15 mouse cellular contexts compared by ENCODE assay signal in the genomic region with DNA sequence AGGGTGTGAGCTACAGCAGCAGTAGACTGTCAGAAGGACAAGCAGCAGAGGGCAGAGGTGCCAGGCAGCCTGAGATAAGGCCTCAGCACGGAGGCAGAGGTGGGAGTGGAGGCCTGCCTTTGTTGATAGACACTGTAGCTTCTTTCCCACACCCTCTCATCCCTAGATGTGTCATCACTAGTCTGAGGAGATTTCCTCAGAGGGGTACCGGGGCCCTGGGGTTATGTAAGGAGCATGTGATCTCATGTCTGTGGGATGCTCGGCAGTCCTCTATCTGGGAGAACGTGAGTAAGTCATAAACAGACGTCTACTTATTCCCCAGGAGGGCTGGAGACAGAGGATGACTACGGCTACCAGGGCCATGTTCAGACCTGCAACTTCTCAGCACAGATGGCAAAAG. TPM values are rescaled to one million over a fixed set of nuclear protein-coding genes. Genes with fewer than 3 reads are reported as not detected.
A peak's percentile ranks its signal among the peaks of the same experiment; 100 is the strongest.
DNase-seq lines count a peak whose midpoint lies in the region; ATAC-seq and TF ChIP-seq lines count a peak whose summit lies in the region.
"Had no signal": no experiment of that assay in that cellular context is flagged by ENCODE, and none has a peak within 500 bp of the region (broad histone marks: within the 10 kb centered on the region; RNA-seq: fewer than 3 reads in every experiment).

No protein-coding gene starts in this region.

- no peaks in the 10 kb centered on the region for H3K36me3 ChIP-seq in stomach, embryonic 14.5 days (ENCODE audit: control insufficient read depth, insufficient read depth, low read length)
- no peaks in the 10 kb centered on the region for H3K36me3 ChIP-seq in stomach, postnatal 0 days (ENCODE audit: control insufficient read depth, insufficient read depth, low read length)
- no peaks in the 10 kb centered on the region for H3K36me3 ChIP-seq in liver, embryonic 14.5 days (replicated peaks; ENCODE audit: control insufficient read depth, insufficient read depth, low read depth)
- H3K36me3 ChIP-seq in stomach, embryonic 15.5 days = no peaks in the 10 kb centered on the region
- H3K36me3 ChIP-seq: G1E had no signal

- H3K4me2 ChIP-seq in stomach, embryonic 14.5 days (replicated peaks; ENCODE audit: low read depth, low read length) = no peak overlapping the region
- no peak overlapping the region for H3K4me2 ChIP-seq in stomach, postnatal 0 days (replicated peaks; ENCODE audit: low read depth)
- peak overlapping the region; percentile 69 for H3K4me2 ChIP-seq in liver, embryonic 14.5 days (ENCODE audit: low read depth)
- H3K4me2 ChIP-seq in stomach, embryonic 15.5 days = no peak overlapping the region
- H3K4me2 ChIP-seq: midbrain, embryonic 12.5 days; neural tube, embryonic 12.5 days had no signal

- TF ChIP-seq EP300 in stomach, postnatal 0 days (optimal IDR thresholded peaks at IDR 0.05) = no peak
- peak; percentile 93 for TF ChIP-seq EP300 in liver, embryonic 14.5 days (IDR thresholded peaks at IDR 0.05; ENCODE audit: low read depth)

- H3K27me3 ChIP-seq in stomach, embryonic 14.5 days (ENCODE audit: control insufficient read depth, insufficient read depth, low read length) = no peaks in the 10 kb centered on the region
- H3K27me3 ChIP-seq in stomach, postnatal 0 days (ENCODE audit: control insufficient read depth, insufficient read depth, low read length) = no peaks in the 10 kb centered on the region
- peaks cover 29% of the 10 kb centered on the region for H3K27me3 ChIP-seq in liver, embryonic 14.5 days (ENCODE audit: control insufficient read depth, insufficient read depth, low read length)
- no peaks in the 10 kb centered on the region for H3K27me3 ChIP-seq in stomach, embryonic 15.5 days (replicated peaks)

- intact Hi-C loops in gastrocnemius, adult 2 months (cut with DNase I) = loop anchor here (10.0 kb wide), 1 partner anchor 364 kb away; a partner anchor contains a TSS
- intact Hi-C loops in gastrocnemius, postnatal 14 days (cut with DNase I; ENCODE audit: low total_unique reads) = no loop called here

- H3K4me3 ChIP-seq in gastrocnemius, adult 2 months = no peak overlapping the region
- H3K4me3 ChIP-seq in stomach, embryonic 14.5 days (ENCODE audit: low read depth, low read length) = no peak overlapping the region
- no peak overlapping the region for H3K4me3 ChIP-seq in stomach, postnatal 0 days (ENCODE audit: low read depth, low read length)
- peak overlapping the region; percentile 51 to 53 for H3K4me3 ChIP-seq in liver, embryonic 14.5 days (ENCODE audit: insufficient read depth in 1 of 2, low read depth in 2 of 2, low read length in 2 of 2)
- H3K4me3 ChIP-seq in stomach, embryonic 15.5 days (replicated peaks) = no peak overlapping the region
- H3K4me3 ChIP-seq: midbrain, embryonic 12.5 days; neural tube, embryonic 12.5 days had no signal

- no peaks in the 10 kb centered on the region for H3K9me3 ChIP-seq in stomach, embryonic 14.5 days (ENCODE audit: control insufficient read depth, low read depth, low read length)
- no peaks in the 10 kb centered on the region for H3K9me3 ChIP-seq in stomach, postnatal 0 days (ENCODE audit: control insufficient read depth, low read length)
- H3K9me3 ChIP-seq in liver, embryonic 14.5 days (ENCODE audit: control insufficient read depth, low read length) = no peaks in the 10 kb centered on the region
- H3K9me3 ChIP-seq in stomach, embryonic 15.5 days = no peaks in the 10 kb centered on the region
- H3K9me3 ChIP-seq: G1E; midbrain, embryonic 12.5 days; neural tube, embryonic 12.5 days had no signal

- H3K9ac ChIP-seq in stomach, embryonic 14.5 days (replicated peaks; ENCODE audit: low read depth, low read length) = no peak overlapping the region
- H3K9ac ChIP-seq in stomach, postnatal 0 days (ENCODE audit: low read length) = no peak overlapping the region
- H3K9ac ChIP-seq in liver, embryonic 14.5 days (replicated peaks) = peak overlapping the region; percentile 69
- H3K9ac ChIP-seq in stomach, embryonic 15.5 days = no peak overlapping the region
- H3K9ac ChIP-seq: midbrain, embryonic 12.5 days; neural tube, embryonic 12.5 days had no signal

- peak; percentile 64; the same call in 1 of the 2 replicates for ATAC-seq in stomach, embryonic 14.5 days (ENCODE audit: insufficient number of reproducible peaks, insufficient read depth, low FRiP score, low read depth)
- ATAC-seq in stomach, postnatal 0 days (ENCODE audit: low FRiP score, low TSS enrichment) = no peak
- ATAC-seq in liver, embryonic 14.5 days (ENCODE audit: insufficient read depth) = peak; percentile 98
- ATAC-seq in stomach, embryonic 15.5 days (ENCODE audit: insufficient read depth, low FRiP score, low read depth) = peak; percentile 91

- peak; percentile 30 for DNase-seq in gastrocnemius, adult 2 months
- no peak for DNase-seq in gastrocnemius, postnatal 14 days
- no peak for DNase-seq in stomach, postnatal 0 days (ENCODE audit: low spot score)
- DNase-seq in liver, embryonic 14.5 days (ENCODE audit: low read depth in 3 of 3, low spot score in 3 of 3) = peak; percentile 82 to 86 (median 85)
- no peak for DNase-seq in cerebellum, adult 11 months
- no peak for DNase-seq in cerebellum, postnatal 4 days (ENCODE audit: low spot score in 2 of 2)
- DNase-seq: embryo, embryonic 11 days; gastrocnemius, postnatal 36 days; kidney, postnatal 4 days had no signal

- no peak overlapping the region for H3K27ac ChIP-seq in gastrocnemius, adult 2 months
- H3K27ac ChIP-seq in stomach, embryonic 14.5 days (ENCODE audit: low read length) = no peak overlapping the region
- no peak overlapping the region for H3K27ac ChIP-seq in stomach, postnatal 0 days (replicated peaks)
- H3K27ac ChIP-seq in liver, embryonic 14.5 days = peak overlapping the region; percentile 96
- H3K27ac ChIP-seq in stomach, embryonic 15.5 days = no peak overlapping the region
- H3K27ac ChIP-seq: midbrain, embryonic 12.5 days; neural tube, embryonic 12.5 days had no signal

- WGBS in stomach, embryonic 14.5 days = 64% methylated on average over 6 of the region's 6 CpGs
- 60% methylated on average over 6 of the region's 6 CpGs for WGBS in stomach, postnatal 0 days
- WGBS in liver, embryonic 14.5 days (ENCODE audit: insufficient replicate concordance) = 27% methylated on average over 6 of the region's 6 CpGs
- WGBS in stomach, embryonic 15.5 days = 65% methylated on average over 6 of the region's 6 CpGs

- peaks cover 5% of the 10 kb centered on the region for H3K4me1 ChIP-seq in stomach, embryonic 14.5 days (ENCODE audit: control insufficient read depth, insufficient read depth, low read length)
- no peaks in the 10 kb centered on the region for H3K4me1 ChIP-seq in stomach, postnatal 0 days (replicated peaks; ENCODE audit: control insufficient read depth, insufficient read depth)
- peaks cover 27 to 31% of the 10 kb centered on the region in 2 experiments for H3K4me1 ChIP-seq in liver, embryonic 14.5 days (replicated peaks; ENCODE audit: control insufficient read depth in 2 of 2, insufficient read depth in 2 of 2, low read length in 1 of 2)
- peaks cover 11% of the 10 kb centered on the region; the same call in 1 of the 2 replicates for H3K4me1 ChIP-seq in stomach, embryonic 15.5 days

- no peak for TF ChIP-seq CTCF in gastrocnemius, adult 2 months (IDR thresholded peaks at IDR 0.05)
- no peak for TF ChIP-seq CTCF in stomach, postnatal 0 days (IDR thresholded peaks at IDR 0.05; ENCODE audit: low read depth)
- TF ChIP-seq CTCF in liver, embryonic 14.5 days (IDR thresholded peaks at IDR 0.05; ENCODE audit: low read depth) = peak; percentile 64

RNA-seq across cellular contexts. Expression of a gene that starts 4.2 kb away (rescaled TPM):
- 10 to 100 TPM; 24.8 to 41.9 TPM for total RNA-seq in gastrocnemius, adult 2 months (2021)
- total RNA-seq in gastrocnemius, postnatal 14 days (2021) = 10 to 100 TPM; 29.5 to 38.2 TPM
- 22.7 and 30.0 TPM in 2 replicates for polyA plus RNA-seq in stomach, embryonic 14.5 days (2014; fragmentation: Nextera tagmentation; extraction: Ambion mirVana)
- polyA plus RNA-seq in stomach, postnatal 0 days (2015; fragmentation: Nextera tagmentation; extraction: Ambion mirVana) = 24.1 and 28.4 TPM in 2 replicates
- 18.5 and 20.8 TPM in 2 replicates for polyA plus RNA-seq in liver, embryonic 14.5 days (2012; rRNA removed)
- 30.6 and 32.8 TPM in 2 replicates for polyA plus RNA-seq in liver, embryonic 14.5 days (2014; fragmentation: Nextera tagmentation; extraction: Ambion mirVana)
- 24.9 and 34.0 TPM in 2 replicates for polyA plus RNA-seq in stomach, embryonic 15.5 days (2015; fragmentation: Nextera tagmentation; extraction: Ambion mirVana)

RNA-seq across cellular contexts. Expression of a gene that starts 18.6 kb away (rescaled TPM):
- total RNA-seq in gastrocnemius, adult 2 months (2021) = over 10,000 TPM in 1 of 2 experiments, 1,000 to 10,000 TPM in 1; 5,071 to 10,315 TPM
- total RNA-seq in gastrocnemius, postnatal 14 days (2021) = 1,000 to 10,000 TPM; 5,946 to 6,289 TPM
- polyA plus RNA-seq in stomach, embryonic 14.5 days (2014; fragmentation: Nextera tagmentation; extraction: Ambion mirVana) = 1.8 and 2.1 TPM in 2 replicates
- 1.3 and 2.3 TPM in 2 replicates for polyA plus RNA-seq in stomach, postnatal 0 days (2015; fragmentation: Nextera tagmentation; extraction: Ambion mirVana)
- polyA plus RNA-seq in liver, embryonic 14.5 days (2012; rRNA removed) = 0.18 and 0.33 TPM in 2 replicates
- polyA plus RNA-seq in liver, embryonic 14.5 days (2014; fragmentation: Nextera tagmentation; extraction: Ambion mirVana) = 0.28 TPM in 2 replicates
- 2.3 and 2.5 TPM in 2 replicates for polyA plus RNA-seq in stomach, embryonic 15.5 days (2015; fragmentation: Nextera tagmentation; extraction: Ambion mirVana)
- polyA plus RNA-seq: liver, adult 2 months had no signal

RNA-seq across cellular contexts. Expression of a gene that starts 19.4 kb away (rescaled TPM):
- total RNA-seq in gastrocnemius, adult 2 months (2021) = 1 to 10 TPM; 2.0 to 2.6 TPM
- 1 to 10 TPM; 3.3 to 3.7 TPM for total RNA-seq in gastrocnemius, postnatal 14 days (2021)
- 9.9 and 10.2 TPM in 2 replicates for polyA plus RNA-seq in stomach, embryonic 14.5 days (2014; fragmentation: Nextera tagmentation; extraction: Ambion mirVana)
- polyA plus RNA-seq in stomach, postnatal 0 days (2015; fragmentation: Nextera tagmentation; extraction: Ambion mirVana) = 6.4 and 7.3 TPM in 2 replicates
- polyA plus RNA-seq in liver, embryonic 14.5 days (2012; rRNA removed) = 16.5 and 17.2 TPM in 2 replicates
- 6.8 and 6.9 TPM in 2 replicates for polyA plus RNA-seq in liver, embryonic 14.5 days (2014; fragmentation: Nextera tagmentation; extraction: Ambion mirVana)
- polyA plus RNA-seq in stomach, embryonic 15.5 days (2015; fragmentation: Nextera tagmentation; extraction: Ambion mirVana) = 11.4 and 11.6 TPM in 2 replicates

RNA-seq across cellular contexts. Expression of a gene that starts 19.9 kb away (rescaled TPM):
- total RNA-seq in gastrocnemius, adult 2 months (2021) = not detected
- not detected for total RNA-seq in gastrocnemius, postnatal 14 days (2021)
- polyA plus RNA-seq in stomach, embryonic 14.5 days (2014; fragmentation: Nextera tagmentation; extraction: Ambion mirVana) = 0.07 TPM in 1 of 2 replicates, not detected in the other
- 0.05 TPM in 1 of 2 replicates, not detected in the other for polyA plus RNA-seq in stomach, postnatal 0 days (2015; fragmentation: Nextera tagmentation; extraction: Ambion mirVana)
- polyA plus RNA-seq in liver, embryonic 14.5 days (2012; rRNA removed) = 0.01 and 0.02 TPM in 2 replicates
- polyA plus RNA-seq in liver, embryonic 14.5 days (2014; fragmentation: Nextera tagmentation; extraction: Ambion mirVana) = not detected in 2 replicates
- 0.12 TPM in 1 of 2 replicates, not detected in the other for polyA plus RNA-seq in stomach, embryonic 15.5 days (2015; fragmentation: Nextera tagmentation; extraction: Ambion mirVana)
- total RNA-seq: gastrocnemius, postnatal 36 days; liver, adult 2 months had no signal
- polyA plus RNA-seq: G1E; liver, adult 2 months had no signal

RNA-seq across cellular contexts. Expression of a gene that starts 19.9 kb away (rescaled TPM):
- 10 to 100 TPM; 17.4 to 24.8 TPM for total RNA-seq in gastrocnemius, adult 2 months (2021)
- 10 to 100 TPM; 31.4 to 34.1 TPM for total RNA-seq in gastrocnemius, postnatal 14 days (2021)
- polyA plus RNA-seq in stomach, embryonic 14.5 days (2014; fragmentation: Nextera tagmentation; extraction: Ambion mirVana) = 55.4 and 55.8 TPM in 2 replicates
- polyA plus RNA-seq in stomach, postnatal 0 days (2015; fragmentation: Nextera tagmentation; extraction: Ambion mirVana) = 72.7 and 81.6 TPM in 2 replicates
- polyA plus RNA-seq in liver, embryonic 14.5 days (2012; rRNA removed) = 24.0 and 38.1 TPM in 2 replicates
- 35.4 and 41.2 TPM in 2 replicates for polyA plus RNA-seq in liver, embryonic 14.5 days (2014; fragmentation: Nextera tagmentation; extraction: Ambion mirVana)
- polyA plus RNA-seq in stomach, embryonic 15.5 days (2015; fragmentation: Nextera tagmentation; extraction: Ambion mirVana) = 51.1 and 54.1 TPM in 2 replicates

Comparison
In these comparisons a context has a peak if more than half of its experiments do, and no peak if none do; other contexts are left out.
1. DNase-seq: peak in gastrocnemius, adult 2 months (single experiment) and liver, embryonic 14.5 days (3 of 3); none in gastrocnemius, postnatal 14 days (single experiment), stomach, postnatal 0 days (single experiment), cerebellum, adult 11 months (single experiment) and cerebellum, postnatal 4 days (0 of 2).
2. H3K4me3 ChIP-seq: peak in liver, embryonic 14.5 days (2 of 2); none in gastrocnemius, adult 2 months (single experiment), stomach, embryonic 14.5 days (single experiment), stomach, postnatal 0 days (single experiment) and stomach, embryonic 15.5 days (single experiment).